Mouse (Mus musculus): ENCODE results near the gene Ifi44.

GRCm38 (mm10) chr3:151742223-151742622, 7.5 kb downstream of the Ifi44 start:
- no peak for TF ChIP-seq POLR2A (IDR thresholded peaks at IDR 0.05; ENCODE audit: low read depth, low read length)
- TF ChIP-seq ZNF384 (IDR thresholded peaks at IDR 0.05; ENCODE audit: low read depth, low read length), result no peak
- TF ChIP-seq JUND (conservative IDR thresholded peaks at IDR 0.05; ENCODE audit: low read depth, low read length), result no peak
- TF ChIP-seq ETS1 (conservative IDR thresholded peaks at IDR 0.05; ENCODE audit: low read depth, low read length), result no peak
- TF ChIP-seq CTCF (conservative IDR thresholded peaks at IDR 0.05 in 1 of 2, IDR thresholded peaks at IDR 0.05 in 1 of 2; ENCODE audit: low read depth in 2 of 2, low read length in 2 of 2), result no peak
- TF ChIP-seq TBP (conservative IDR thresholded peaks at IDR 0.05; ENCODE audit: low read depth, low read length), result no peak
- TF ChIP-seq CHD2 (IDR thresholded peaks at IDR 0.05; ENCODE audit: low read length), result no peak
- no peak for TF ChIP-seq POLR2AphosphoS2 (IDR thresholded peaks at IDR 0.05; ENCODE audit: low read depth, low read length)
- no peak for TF ChIP-seq NRF1 (IDR thresholded peaks at IDR 0.05; ENCODE audit: low read depth, low read length)
- no peak for TF ChIP-seq ZKSCAN1 (IDR thresholded peaks at IDR 0.05; ENCODE audit: borderline replicate concordance, low read depth, low read length)
- no peak for TF ChIP-seq BHLHE40 (IDR thresholded peaks at IDR 0.05; ENCODE audit: low read depth, low read length)
- no peak for TF ChIP-seq EP300 (IDR thresholded peaks at IDR 0.05; ENCODE audit: low read length)

All from CH12.LX (cell line).